In the genomic region with DNA sequence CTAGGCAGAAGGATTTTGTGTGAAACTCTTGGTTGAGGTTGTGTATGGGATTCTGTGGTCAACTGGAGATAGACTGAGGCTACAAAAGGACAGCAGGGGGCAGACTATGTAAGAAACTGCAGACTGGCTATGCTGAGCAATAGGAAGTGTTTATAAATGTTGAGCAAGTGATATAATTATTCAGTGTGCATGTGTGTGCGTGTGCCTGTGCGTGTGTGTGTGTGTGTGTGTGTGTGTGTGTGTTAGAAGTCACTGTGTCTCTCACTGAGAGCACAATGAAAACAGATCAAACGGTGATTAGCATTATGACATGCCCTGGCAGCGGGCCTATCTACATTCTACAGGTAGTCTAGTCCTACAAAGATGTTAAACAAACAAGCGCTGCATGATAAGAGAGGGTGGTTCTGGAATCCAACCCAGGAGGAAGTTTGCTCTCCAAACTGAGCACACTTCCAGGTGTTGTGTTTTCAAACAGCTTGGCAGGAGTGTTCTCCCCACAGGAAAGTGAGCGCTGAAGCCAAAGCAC, we compare ENCODE assay signal across 10 mouse cellular contexts. TPM values are rescaled to one million over a fixed set of nuclear protein-coding genes. Genes with fewer than 3 reads are reported as not detected.
A peak's percentile ranks its signal among the peaks of the same experiment; 100 is the strongest.
DNase-seq lines count a peak whose midpoint lies in the region; ATAC-seq and TF ChIP-seq lines count a peak whose summit lies in the region.
"Had no signal": no experiment of that assay in that cellular context is flagged by ENCODE, and none has a peak within 500 bp of the region (broad histone marks: within the 10 kb centered on the region; RNA-seq: fewer than 3 reads in every experiment).

A gene (plus strand): TSS at position 443 of the 526 bp plus-strand sequence.

- H3K9me3 ChIP-seq in liver, postnatal 0 days (ENCODE audit: low read length) = no peaks in the 10 kb centered on the region
- H3K9me3 ChIP-seq: embryonic facial prominence, embryonic 12.5 days had no signal

- peak within 1 kb of the TSS; percentile 72 for H3K27ac ChIP-seq in kidney, adult 2 months (ENCODE audit: insufficient read depth, low read depth, low read length)
- no peak within 1 kb of the TSS for H3K27ac ChIP-seq in liver, postnatal 0 days (ENCODE audit: low read depth)
- H3K27ac ChIP-seq: embryonic facial prominence, embryonic 12.5 days had no signal

- no peak within 1 kb of the TSS for H3K4me3 ChIP-seq in kidney, adult 2 months (ENCODE audit: insufficient read depth, low read depth, low read length)
- H3K4me3 ChIP-seq in liver, postnatal 0 days (ENCODE audit: low read depth, low read length) = no peak within 1 kb of the TSS
- H3K4me3 ChIP-seq: embryonic facial prominence, embryonic 12.5 days; myocyte had no signal

- H3K36me3 ChIP-seq in kidney, adult 2 months (ENCODE audit: control insufficient read depth, insufficient read depth, low read length) = no peaks in the 10 kb centered on the region
- no peaks in the 10 kb centered on the region for H3K36me3 ChIP-seq in liver, postnatal 0 days (replicated peaks; ENCODE audit: insufficient read depth, low read length)
- H3K36me3 ChIP-seq: embryonic facial prominence, embryonic 12.5 days had no signal

- no peaks in the 10 kb centered on the region; the same call in 1 of the 2 replicates for H3K4me1 ChIP-seq in kidney, adult 2 months (ENCODE audit: control insufficient read depth, insufficient read depth, low read length)
- peaks cover 4% of the 10 kb centered on the region; the same call in 1 of the 2 replicates for H3K4me1 ChIP-seq in liver, postnatal 0 days (ENCODE audit: insufficient read depth)

- TF ChIP-seq POLR2A in kidney, adult 2 months (IDR thresholded peaks at IDR 0.05; ENCODE audit: low read depth, low read length) = no peak

- peak; percentile 39 for DNase-seq in layer of hippocampus, adult 9-10 months (ENCODE audit: low spot score)
- no peak for DNase-seq in layer of hippocampus, postnatal 25 days (ENCODE audit: extremely low spot score in 1 of 2, low spot score in 1 of 2)
- peak; percentile 37 for DNase-seq in adrenal gland, adult 8-10 months
- DNase-seq in heart, adult 18-20 months = peak; percentile 86 to 93
- DNase-seq in kidney, adult 2 months = peak; percentile 91
- peak; percentile 67 for DNase-seq in liver, postnatal 0 days
- peak; percentile 38 for DNase-seq in ovary, postnatal 36 days (ENCODE audit: low spot score)
- peak; percentile 78 for DNase-seq in urinary bladder, postnatal 25 days (ENCODE audit: low spot score)

- peak; percentile 81 for ATAC-seq in liver, postnatal 0 days

- 52% methylated on average over 6 of the region's 6 CpGs for WGBS in kidney, adult 2 months
- WGBS in liver, postnatal 0 days (ENCODE audit: insufficient replicate concordance) = 21% methylated on average over 6 of the region's 6 CpGs

- H3K27me3 ChIP-seq in kidney, adult 2 months (replicated peaks; ENCODE audit: control insufficient read depth, insufficient read depth, low read length) = no peaks in the 10 kb centered on the region
- H3K27me3 ChIP-seq in liver, postnatal 0 days (ENCODE audit: insufficient read depth, low read length) = peaks cover 15% of the 10 kb centered on the region
- H3K27me3 ChIP-seq: embryonic facial prominence, embryonic 12.5 days had no signal

- no peak for TF ChIP-seq EP300 in liver, postnatal 0 days (IDR thresholded peaks at IDR 0.05; ENCODE audit: low read depth)

- H3K4me2 ChIP-seq in liver, postnatal 0 days (ENCODE audit: low read depth, low read length) = peak within 1 kb of the TSS; percentile 20; the same call in 1 of the 2 replicates
- H3K4me2 ChIP-seq: embryonic facial prominence, embryonic 12.5 days had no signal

- H3K9ac ChIP-seq in liver, postnatal 0 days (replicated peaks) = no peak within 1 kb of the TSS
- H3K9ac ChIP-seq: embryonic facial prominence, embryonic 12.5 days had no signal

- peak; percentile 41 for TF ChIP-seq CTCF in kidney, adult 2 months (conservative IDR thresholded peaks at IDR 0.05; ENCODE audit: insufficient read depth, insufficient read length, low read depth, low read length)
- TF ChIP-seq CTCF in liver, postnatal 0 days (IDR thresholded peaks at IDR 0.05; ENCODE audit: low read depth) = peak; percentile 81

RNA-seq across cellular contexts. Expression of the gene that starts here (rescaled TPM):
- 1 to 10 TPM; 1.0 to 1.2 TPM for total RNA-seq in layer of hippocampus, postnatal 25 days (2021)
- 1 to 10 TPM; 3.1 to 5.2 (median 4.3) TPM for total RNA-seq in adrenal gland, adult 8-10 months (2022)
- total RNA-seq in heart, adult 18-20 months (2021) = 10 to 100 TPM in 1 of 2 experiments, 1 to 10 TPM in 1; 7.0 to 15.6 TPM
- 1.5 and 2.3 TPM in 2 replicates for polyA plus RNA-seq in kidney, adult 2 months (2012; rRNA removed)
- 0.13 and 0.20 TPM in 2 replicates for polyA plus RNA-seq in liver, postnatal 0 days (2015; fragmentation: Nextera tagmentation; extraction: Ambion mirVana)
- polyA plus RNA-seq: myocyte had no signal

Comparison
In these comparisons a context has a peak if more than half of its experiments do, and no peak if none do; other contexts are left out.
1. DNase-seq: peak in layer of hippocampus, adult 9-10 months (single experiment), adrenal gland, adult 8-10 months (single experiment), heart, adult 18-20 months (2 of 2), kidney, adult 2 months (single experiment), ovary, postnatal 36 days (single experiment) and urinary bladder, postnatal 25 days (single experiment); none in layer of hippocampus, postnatal 25 days (0 of 2).
2. Peak in DNase-seq, ATAC-seq and H3K4me2 ChIP-seq in liver, postnatal 0 days; RNA of the gene not detected or under 1 TPM.